Mouse (Mus musculus): ENCODE measurements around the gene Tcte2.

- TF ChIP-seq CTCF (IDR thresholded peaks at IDR 0.05; ENCODE audit: extremely low read depth, insufficient read length, insufficient replicate concordance, low read depth, low read length) (no peak), POLR2A (IDR thresholded peaks at IDR 0.05; ENCODE audit: low read depth, low read length) (no peak)
These were observed 46.1 kb downstream of the Tcte2 start for GRCm38 (mm10) chr17:13715511-13715910.
